Mouse (Mus musculus): ENCODE measurements at regions not wholly inside any gene's neighbourhood (a gene's known extent, or its start where the extent isn't known, plus 50 kb on each side); places are given as distances from the start of the nearest gene placed in this dataset.

DNA sequence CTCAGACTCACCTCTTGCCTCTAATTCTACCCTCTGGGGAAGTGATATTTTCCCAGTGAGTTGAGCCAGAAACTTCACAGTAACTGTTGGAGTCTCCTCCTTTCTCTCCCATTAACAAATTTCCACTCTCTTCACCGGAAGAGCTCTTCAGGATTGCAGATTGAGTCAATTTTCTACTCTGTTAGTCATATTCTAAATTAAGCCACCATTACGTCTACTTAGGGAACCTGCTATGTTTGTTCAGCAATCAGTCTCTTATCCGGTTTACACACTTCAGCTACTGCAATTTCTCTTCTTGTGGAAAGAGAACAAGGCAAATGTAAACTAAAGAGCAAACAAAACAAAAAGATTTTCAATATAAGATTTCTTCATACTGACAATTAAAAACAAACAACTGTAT lies 644.6 kb downstream of the Bckdhb start:
- no peak for TF ChIP-seq CTCF (conservative IDR thresholded peaks at IDR 0.05; ENCODE audit: low read length)
- TF ChIP-seq NANOG (IDR thresholded peaks at IDR 0.05; ENCODE audit: borderline replicate concordance, low read length) = no peak

Data from E14TG2a.4 (cell line).